Mouse (Mus musculus) hindbrain, embryonic 13.5 days (tissue): ENCODE results near the gene Nav1. TPM values are rescaled to one million over a fixed set of nuclear protein-coding genes. Genes with fewer than 3 reads are reported as not detected.

Experiments used
- ATAC-seq: fragments of 200-750 bp; cut with Nextera tagmentation; 2 replicates; pipeline ENCODE4 v1.8.0; 2017; ENCODE audit warnings: moderate TSS enrichment; ENCODE audit not compliant: low FRiP score
- H3K27ac ChIP-seq: fragments of 300-500 bp; sonication (generic); 2 replicates; pipeline ENCODE4 v1.5.1; 2015; ENCODE audit warnings: inconsistent platforms, mild to moderate bottlenecking, moderate library complexity
- H3K27me3 ChIP-seq: fragments of 300-500 bp; sonication (generic); 2 replicates; pipeline ENCODE4 v1.6.1; 2015; ENCODE audit warnings: mild to moderate bottlenecking, inconsistent platforms
- H3K36me3 ChIP-seq: fragments of 300-500 bp; sonication (generic); 2 replicates; pipeline ENCODE4 v1.6.1; 2015; ENCODE audit warnings: mild to moderate bottlenecking, inconsistent platforms
- H3K4me1 ChIP-seq: fragments of 300-500 bp; sonication (generic); replicated peaks from 2 replicates; pipeline ENCODE4 v1.6.1; 2015; ENCODE audit warnings: inconsistent platforms
- H3K4me2 ChIP-seq: fragments of 300-500 bp; sonication (generic); 2 replicates; pipeline ENCODE4 v1.6.1; 2015; ENCODE audit warnings: inconsistent platforms, mild to moderate bottlenecking, moderate library complexity
- H3K4me3 ChIP-seq: fragments of 300-500 bp; sonication (generic); 2 replicates; pipeline ENCODE4 v1.5.1; 2015; ENCODE audit warnings: mild to moderate bottlenecking, inconsistent platforms
- H3K9ac ChIP-seq: fragments of 300-500 bp; sonication (generic); 2 replicates; pipeline ENCODE4 v1.6.1; 2015; ENCODE audit warnings: mild to moderate bottlenecking, inconsistent platforms
- H3K9me3 ChIP-seq: fragments of 300-500 bp; sonication (generic); 2 replicates; pipeline ENCODE4 v1.6.1; 2016; ENCODE audit warnings: inconsistent platforms
- WGBS: fragments of 180-500 bp; shearing (Covaris S2); methylation state at CpG from one replicate; pipeline ENCODE4 v1.1.7; 2015; 5-methylcytosine and 5-hydroxymethylcytosine counted together
- polyA plus RNA-seq: library from polyadenylated mRNA; unstranded; fragments of >200 nt; fragmentation: Nextera tagmentation; extraction: Ambion mirVana; gene quantifications from 2 replicates; pipeline ENCODE4 v1.2.1, GENCODE M21; 2015

The Nav1 gene
- polyA plus RNA-seq, 1 experiment from 2014 or later, result 42.6 TPM

- WGBS, result 86% methylated on average over 4 of the region's 4 CpGs
- no peaks in the 10 kb centered on the region for H3K27me3 ChIP-seq
These were observed 2.5 kb upstream of the Nav1 start for GRCm38 (mm10) chr1:135609621-135610020.

GRCm38 (mm10) chr1:135606355-135607015 is 610 bp downstream of the Nav1 start:
- Histone ChIP-seq H3K27me3 (no peaks in the 10 kb centered on the region), H3K9ac (no peak overlapping the region), H3K9me3 (no peaks in the 10 kb centered on the region), H3K4me2 (no peak overlapping the region), H3K4me3 (no peak overlapping the region), H3K4me1 (peaks cover 37% of the 10 kb centered on the region), H3K36me3 (no peaks in the 10 kb centered on the region), H3K27ac (no peak overlapping the region)
- no peak for ATAC-seq
- WGBS, result 93% methylated on average over 12 of the region's 12 CpGs

More at GRCm38 (mm10) chr1:135609621-135610020, 2.5 kb upstream of the Nav1 start:
- Histone ChIP-seq H3K27ac (no peak overlapping the region), H3K4me3 (no peak overlapping the region), H3K9me3 (no peaks in the 10 kb centered on the region), H3K9ac (no peak overlapping the region), H3K36me3 (no peaks in the 10 kb centered on the region), H3K4me2 (no peak overlapping the region), H3K4me1 (peaks cover 14% of the 10 kb centered on the region)
- no peak for ATAC-seq

- Histone ChIP-seq H3K9me3 (no peaks in the 10 kb centered on the region), H3K27me3 (no peaks in the 10 kb centered on the region), H3K4me3 (no peak overlapping the region), H3K9ac (no peak overlapping the region), H3K4me2 (no peak overlapping the region), H3K36me3 (no peaks in the 10 kb centered on the region), H3K4me1 (peaks cover 45% of the 10 kb centered on the region), H3K27ac (no peak overlapping the region)
- no peak for ATAC-seq
- 79% methylated on average over 5 of the region's 5 CpGs for WGBS
These were observed 1.6 kb downstream of the Nav1 start for GRCm38 (mm10) chr1:135605530-135605929.

GRCm38 (mm10) chr1:135604361-135605052 is 2.6 kb downstream of the Nav1 start:
- H3K4me3 ChIP-seq, result no peak overlapping the region
- no peaks in the 10 kb centered on the region for H3K27me3 ChIP-seq
- 88% methylated on average over 7 of the region's 7 CpGs for WGBS

GRCm38 (mm10) chr1:135603121-135603870 is 3.8 kb downstream of the Nav1 start:
- peak; percentile 67 for ATAC-seq
- no peaks in the 10 kb centered on the region for H3K27me3 ChIP-seq
- WGBS, result 39% methylated on average over 11 of the region's 11 CpGs
- no peaks in the 10 kb centered on the region for H3K9me3 ChIP-seq
- H3K36me3 ChIP-seq, result no peaks in the 10 kb centered on the region
- H3K4me1 ChIP-seq, result peaks cover 67% of the 10 kb centered on the region
- H3K9ac ChIP-seq, result no peak overlapping the region
- H3K4me3 ChIP-seq, result no peak overlapping the region
- H3K27ac ChIP-seq, result peak overlapping the region; percentile 63
- no peak overlapping the region for H3K4me2 ChIP-seq

More at GRCm38 (mm10) chr1:135604361-135605052, 2.6 kb downstream of the Nav1 start:
- ATAC-seq, result no peak
- H3K4me1 ChIP-seq, result peaks cover 55% of the 10 kb centered on the region
- H3K9me3 ChIP-seq, result no peaks in the 10 kb centered on the region
- H3K36me3 ChIP-seq, result no peaks in the 10 kb centered on the region
- H3K27ac ChIP-seq, result no peak overlapping the region
- no peak overlapping the region for H3K4me2 ChIP-seq
- no peak overlapping the region for H3K9ac ChIP-seq

GRCm38 (mm10) chr1:135600023-135601005 is 6.8 kb downstream of the Nav1 start:
- no peak overlapping the region for H3K4me3 ChIP-seq
- no peak overlapping the region; the same call in 1 of the 2 replicates for H3K27ac ChIP-seq
- no peaks in the 10 kb centered on the region for H3K9me3 ChIP-seq
- no peaks in the 10 kb centered on the region for H3K27me3 ChIP-seq
- WGBS, result 51% methylated on average over 15 of the region's 15 CpGs
- H3K4me1 ChIP-seq, result peaks cover 65% of the 10 kb centered on the region
- no peaks in the 10 kb centered on the region for H3K36me3 ChIP-seq
- 0 out of 2 replicates have a peak overlapping the region, but pooled peaks have one; percentile 29 for H3K9ac ChIP-seq
- ATAC-seq, result no peak
- H3K4me2 ChIP-seq, result no peak overlapping the region

GRCm38 (mm10) chr1:135598251-135598879 is 8.7 kb downstream of the Nav1 start:
- Histone ChIP-seq H3K4me3 (no peak overlapping the region), H3K27me3 (no peaks in the 10 kb centered on the region), H3K27ac (peak overlapping the region; percentile 24; the same call in 1 of the 2 replicates), H3K4me1 (peaks cover 51% of the 10 kb centered on the region), H3K36me3 (no peaks in the 10 kb centered on the region), H3K4me2 (no peak overlapping the region), H3K9me3 (no peaks in the 10 kb centered on the region), H3K9ac (no peak overlapping the region)
- ATAC-seq, result no peak
- 71% methylated on average over 8 of the region's 8 CpGs for WGBS

- H3K9me3 ChIP-seq, result no peaks in the 10 kb centered on the region
- WGBS, result 43% methylated on average over 9 of the region's 9 CpGs
- no peak for ATAC-seq
- no peak overlapping the region for H3K27ac ChIP-seq
- H3K9ac ChIP-seq, result no peak overlapping the region
- H3K27me3 ChIP-seq, result no peaks in the 10 kb centered on the region
- H3K4me1 ChIP-seq, result peaks cover 22% of the 10 kb centered on the region
- H3K36me3 ChIP-seq, result no peaks in the 10 kb centered on the region
- no peak overlapping the region for H3K4me2 ChIP-seq
- H3K4me3 ChIP-seq, result no peak overlapping the region
These were observed 12.7 kb downstream of the Nav1 start for GRCm38 (mm10) chr1:135594279-135594903.

GRCm38 (mm10) chr1:135593560-135594278 is 13.4 kb downstream of the Nav1 start:
- ATAC-seq, result no peak
- Histone ChIP-seq H3K36me3 (no peaks in the 10 kb centered on the region), H3K9me3 (no peaks in the 10 kb centered on the region), H3K4me3 (no peak overlapping the region), H3K9ac (no peak overlapping the region), H3K27me3 (no peaks in the 10 kb centered on the region), H3K4me1 (peaks cover 19% of the 10 kb centered on the region), H3K27ac (no peak overlapping the region), H3K4me2 (no peak overlapping the region)
- WGBS, result 79% methylated on average over 6 of the region's 6 CpGs

GRCm38 (mm10) chr1:135590776-135591175 is 16.3 kb downstream of the Nav1 start:
- 80% methylated on average over 9 of the region's 9 CpGs for WGBS
- no peaks in the 10 kb centered on the region for H3K9me3 ChIP-seq
- H3K9ac ChIP-seq, result no peak overlapping the region
- no peak overlapping the region for H3K4me2 ChIP-seq
- H3K27me3 ChIP-seq, result no peaks in the 10 kb centered on the region
- no peaks in the 10 kb centered on the region for H3K36me3 ChIP-seq
- no peak overlapping the region for H3K4me3 ChIP-seq
- peaks cover 27% of the 10 kb centered on the region for H3K4me1 ChIP-seq
- no peak for ATAC-seq
- H3K27ac ChIP-seq, result no peak overlapping the region
